Mouse (Mus musculus) spleen, embryonic (tissue): ENCODE measurements around the gene Trim63.
"Not testable (repeated sequence)": the region's sequence is repeated elsewhere in the genome, so short reads cannot be mapped to it uniquely, and the experiment has no call there.

ENCODE experiments used
- CTCF ChIA-PET: fragments of 350-600 bp; sonication (Branson Sonifier 250); formaldehyde crosslinking; loops from one replicate; lab custom pipeline; 2022; lab: Charles Lee

Gene Trim63

GRCm38 (mm10) chr4:134328832-134329231 is 13.9 kb downstream of the Trim63 start:
- CTCF ChIA-PET = no interaction called here

- CTCF ChIA-PET = no interaction called here
These were observed 15.4 kb downstream of the Trim63 start for GRCm38 (mm10) chr4:134330281-134330680.

- CTCF ChIA-PET = not testable (repeated sequence)
These were observed 26.3 kb downstream of the Trim63 start for GRCm38 (mm10) chr4:134341231-134341630.

GRCm38 (mm10) chr4:134342213-134342779 is 27.4 kb downstream of the Trim63 start:
- CTCF ChIA-PET = interaction anchor here (1.0 kb wide), 1 partner anchor 21 kb away, joined by 3 read pairs; no protein-coding TSS in a partner anchor

GRCm38 (mm10) chr4:134343071-134344031 is 28.4 kb downstream of the Trim63 start, which contains the start of gene Slc30a2:
Gene Slc30a2, plus strand, starts transcription at chr4:134343181.
- CTCF ChIA-PET = interaction anchor here (0.8 to 1.0 kb wide), 2 partner anchors 20 to 31 kb away, joined by 3 to 7 read pairs; no protein-coding TSS in a partner anchor

- CTCF ChIA-PET = interaction anchor here (0.8 kb wide), 1 partner anchor 30 kb away, joined by 7 read pairs; no protein-coding TSS in a partner anchor
These were observed 29.7 kb downstream of the Trim63 start for GRCm38 (mm10) chr4:134344620-134345019.

- CTCF ChIA-PET = no interaction called here
These were observed 30.9 kb downstream of the Trim63 start for GRCm38 (mm10) chr4:134345802-134346201.

GRCm38 (mm10) chr4:134348078-134348477 is 33.2 kb downstream of the Trim63 start:
- CTCF ChIA-PET = no interaction called here

- CTCF ChIA-PET = no interaction called here
These were observed 33.6 kb downstream of the Trim63 start for GRCm38 (mm10) chr4:134348545-134348944.

GRCm38 (mm10) chr4:134349829-134350228 is 34.9 kb downstream of the Trim63 start:
- CTCF ChIA-PET = interaction anchor here (0.7 kb wide), 1 partner anchor 12 kb away, joined by 3 read pairs; no protein-coding TSS in a partner anchor

GRCm38 (mm10) chr4:134350641-134351040 is 35.7 kb downstream of the Trim63 start:
- CTCF ChIA-PET = interaction anchor here (0.7 kb wide), 2 partner anchors 13 to 462 kb away, joined by 3 to 5 read pairs; no protein-coding TSS in a partner anchor

GRCm38 (mm10) chr4:134351329-134352260 is 36.7 kb downstream of the Trim63 start:
- CTCF ChIA-PET = no interaction called here

GRCm38 (mm10) chr4:134352261-134352707 is 37.4 kb downstream of the Trim63 start:
- CTCF ChIA-PET = no interaction called here

- CTCF ChIA-PET = no interaction called here
These were observed 38.0 kb downstream of the Trim63 start for GRCm38 (mm10) chr4:134352929-134353328.

GRCm38 (mm10) chr4:134353527-134354409 is 38.8 kb downstream of the Trim63 start:
- CTCF ChIA-PET = no interaction called here

GRCm38 (mm10) chr4:134355841-134356452 is 41.0 kb downstream of the Trim63 start:
- CTCF ChIA-PET = no interaction called here

GRCm38 (mm10) chr4:134356591-134357460 is 41.9 kb downstream of the Trim63 start:
- CTCF ChIA-PET = interaction anchor here (0.8 kb wide), 1 partner anchor 15 kb away, joined by 9 read pairs; no protein-coding TSS in a partner anchor

GRCm38 (mm10) chr4:134357461-134357771 is 42.5 kb downstream of the Trim63 start:
- CTCF ChIA-PET = no interaction called here

GRCm38 (mm10) chr4:134359649-134360048 is 44.7 kb downstream of the Trim63 start:
- CTCF ChIA-PET = interaction anchor here (0.6 kb wide), 1 partner anchor 52 kb away, joined by 3 read pairs; no protein-coding TSS in a partner anchor
